Comparison of ENCODE assay signal across 15 mouse cellular contexts in genomic region chr2:105237424-105237823, GRCm38 (mm10). TPM values are rescaled to one million over a fixed set of nuclear protein-coding genes. Genes with fewer than 3 reads are reported as not detected.
"Had no signal": no experiment of that assay in that cellular context is flagged by ENCODE, and none has a peak within 500 bp of the region (broad histone marks: within the 10 kb centered on the region; RNA-seq: fewer than 3 reads in every experiment).

No protein-coding gene starts in this region.

- H3K27ac ChIP-seq: hindbrain, embryonic 15.5 days; limb, embryonic 10.5 days; liver, embryonic 15.5 days; midbrain, embryonic 15.5 days; neural tube, embryonic 12.5 days; stomach, embryonic 15.5 days had no signal

- H3K4me2 ChIP-seq: hindbrain, embryonic 15.5 days; liver, embryonic 15.5 days; midbrain, embryonic 15.5 days; neural tube, embryonic 12.5 days; stomach, embryonic 15.5 days had no signal

- H3K9me3 ChIP-seq: hindbrain, embryonic 15.5 days; limb, embryonic 10.5 days; liver, embryonic 15.5 days; midbrain, embryonic 15.5 days; neural tube, embryonic 12.5 days; stomach, embryonic 15.5 days had no signal

- H3K4me3 ChIP-seq: hindbrain, embryonic 15.5 days; limb, embryonic 10.5 days; liver, embryonic 15.5 days; midbrain, embryonic 15.5 days; neural tube, embryonic 12.5 days; stomach, embryonic 15.5 days had no signal

- H3K36me3 ChIP-seq: hindbrain, embryonic 15.5 days; limb, embryonic 10.5 days; liver, embryonic 15.5 days; midbrain, embryonic 15.5 days; neural tube, embryonic 12.5 days; stomach, embryonic 15.5 days had no signal

- H3K27me3 ChIP-seq: hindbrain, embryonic 15.5 days; liver, embryonic 15.5 days; midbrain, embryonic 15.5 days; neural tube, embryonic 12.5 days; stomach, embryonic 15.5 days had no signal

- H3K4me1 ChIP-seq: hindbrain, embryonic 15.5 days; midbrain, embryonic 15.5 days; neural tube, embryonic 12.5 days; stomach, embryonic 15.5 days had no signal

- H3K9ac ChIP-seq: hindbrain, embryonic 15.5 days; liver, embryonic 15.5 days; midbrain, embryonic 15.5 days; neural tube, embryonic 12.5 days; stomach, embryonic 15.5 days had no signal

- ATAC-seq: intestine, embryonic 16.5 days; midbrain, embryonic 15.5 days had no signal

- DNase-seq: right cerebral cortex, postnatal 14 days; thymus, adult 2 months; thymus, postnatal 36 days had no signal

RNA-seq across cellular contexts. Expression of gene Them7, which starts 13.3 kb away (rescaled TPM):
- total RNA-seq: layer of hippocampus, adult 8-10 months; layer of hippocampus, postnatal 14 days; left cerebral cortex, adult 18-20 months; monocyte, adult 5-6 weeks; neutrophil, adult 5-6 weeks had no signal
- polyA plus RNA-seq: midbrain, embryonic 15.5 days had no signal
